Mouse (Mus musculus): ENCODE measurements around the gene Gpc5. TPM values are rescaled to one million over a fixed set of nuclear protein-coding genes. Genes with fewer than 3 reads are reported as not detected.
"Not testable (repeated sequence)": the region's sequence is repeated elsewhere in the genome, so short reads cannot be mapped to it uniquely, and the experiment has no call there.

Gpc5 gene
- polyA plus RNA-seq, 1 experiment from 2014 or later, result 0.09 TPM

DNA sequence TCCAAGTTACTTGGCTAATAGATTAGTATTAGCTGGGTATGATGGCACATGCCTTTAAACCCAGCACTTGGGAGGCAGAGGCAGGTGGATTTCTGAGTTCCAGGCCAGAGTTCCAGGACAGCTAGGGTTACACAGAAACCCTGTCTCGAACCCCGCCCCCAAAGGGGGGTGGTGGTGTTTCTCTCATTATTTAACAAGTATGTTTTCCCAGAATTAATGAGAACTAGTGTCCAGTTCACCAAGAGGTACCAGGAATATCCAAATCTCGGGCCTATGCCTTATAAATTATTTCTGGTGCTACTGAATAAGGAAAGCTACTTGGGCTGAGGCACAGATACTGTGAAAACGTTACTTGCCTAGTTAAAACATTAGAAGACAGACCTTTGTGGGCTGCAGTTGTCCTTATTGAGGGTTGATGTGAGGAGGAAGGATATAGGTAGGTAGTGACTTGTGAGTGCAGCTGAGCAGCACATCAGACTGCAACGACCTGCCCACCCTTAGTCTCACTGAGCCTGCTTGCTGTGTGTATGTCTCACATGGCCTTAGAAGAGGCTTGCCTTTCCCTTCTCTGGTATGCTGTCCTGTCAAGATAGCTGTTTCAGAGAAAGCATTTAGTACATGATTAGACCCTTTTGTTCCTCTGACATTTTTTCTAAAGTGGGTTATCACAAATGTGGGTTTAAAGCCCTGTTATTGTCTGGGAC is 43.0 kb upstream of the Gpc5 start:
- no peaks in the 10 kb centered on the region for H3K27me3 ChIP-seq (replicated peaks; ENCODE audit: control insufficient read depth, insufficient read depth, low read length)
- H3K4me3 ChIP-seq (ENCODE audit: low read depth, low read length), result no peak overlapping the region
- H3K9ac ChIP-seq (ENCODE audit: low read depth, low read length), result no peak overlapping the region
- no peak overlapping the region for H3K4me2 ChIP-seq (replicated peaks; ENCODE audit: low read depth)
- 33% methylated on average over 5 of the region's 5 CpGs for WGBS
- TF ChIP-seq CTCF (IDR thresholded peaks at IDR 0.05; ENCODE audit: low read depth), result no peak
- no peaks in the 10 kb centered on the region for H3K4me1 ChIP-seq (replicated peaks; ENCODE audit: control insufficient read depth, insufficient read depth, low read length)
- ATAC-seq, result no peak
- H3K27ac ChIP-seq (ENCODE audit: low read depth, low read length), result no peak overlapping the region
- H3K36me3 ChIP-seq (ENCODE audit: control insufficient read depth, insufficient read depth), result peaks cover 20% of the 10 kb centered on the region
- no peaks in the 10 kb centered on the region for H3K9me3 ChIP-seq (ENCODE audit: control insufficient read depth)

- Histone ChIP-seq H3K36me3 (ENCODE audit: control insufficient read depth, insufficient read depth) (peaks cover 17% of the 10 kb centered on the region), H3K9me3 (ENCODE audit: control insufficient read depth) (no peaks in the 10 kb centered on the region), H3K4me1 (replicated peaks; ENCODE audit: control insufficient read depth, insufficient read depth, low read length) (no peaks in the 10 kb centered on the region), H3K4me2 (replicated peaks; ENCODE audit: low read depth) (no peak overlapping the region), H3K4me3 (ENCODE audit: low read depth, low read length) (no peak overlapping the region), H3K9ac (ENCODE audit: low read depth, low read length) (no peak overlapping the region), H3K27me3 (replicated peaks; ENCODE audit: control insufficient read depth, insufficient read depth, low read length) (no peaks in the 10 kb centered on the region), H3K27ac (ENCODE audit: low read depth, low read length) (no peak overlapping the region)
- ATAC-seq, result no peak
- TF ChIP-seq CTCF (IDR thresholded peaks at IDR 0.05; ENCODE audit: low read depth), result no peak
These were observed 42.2 kb upstream of the Gpc5 start for GRCm38 (mm10) chr14:115049831-115050230.

DNA sequence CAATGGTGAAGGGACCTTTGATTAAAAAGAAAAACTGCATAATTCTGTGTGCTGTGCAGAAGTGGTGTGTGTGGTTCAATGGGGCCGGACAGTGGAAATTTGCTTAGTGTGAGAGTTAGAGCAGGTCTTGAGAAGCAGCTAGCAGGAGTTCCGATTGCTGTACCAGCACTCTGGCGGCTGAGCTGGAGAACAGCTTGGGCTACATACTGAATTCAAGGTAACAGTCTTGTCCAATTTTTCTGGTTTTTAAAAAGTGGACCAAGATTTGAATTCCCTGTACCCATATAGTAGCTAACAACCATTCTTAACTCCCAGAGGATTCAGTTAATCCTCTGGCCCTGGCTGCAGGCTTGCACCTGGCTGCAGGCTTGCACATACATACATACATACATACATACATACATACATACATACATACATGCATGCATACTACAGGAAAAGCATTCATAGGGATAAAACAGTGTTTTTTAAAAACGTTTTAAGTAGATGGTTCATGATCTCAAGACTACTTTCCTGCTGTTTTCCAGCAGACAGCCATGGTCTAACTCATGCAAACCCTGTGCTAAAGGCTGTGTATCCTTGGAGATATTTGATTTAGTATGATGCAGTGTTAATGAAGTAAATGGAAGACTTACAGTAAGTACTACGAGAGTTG is 40.8 kb upstream of the Gpc5 start:
- H3K9ac ChIP-seq (ENCODE audit: low read depth, low read length), result no peak overlapping the region
- WGBS, result 78% methylated on average over 5 of the region's 5 CpGs
- no peak for ATAC-seq
- no peaks in the 10 kb centered on the region for H3K9me3 ChIP-seq (ENCODE audit: control insufficient read depth)
- no peak for TF ChIP-seq CTCF (IDR thresholded peaks at IDR 0.05; ENCODE audit: low read depth)
- no peak overlapping the region for H3K4me3 ChIP-seq (ENCODE audit: low read depth, low read length)
- H3K4me2 ChIP-seq (replicated peaks; ENCODE audit: low read depth), result no peak overlapping the region
- H3K36me3 ChIP-seq (ENCODE audit: control insufficient read depth, insufficient read depth), result peaks cover 12% of the 10 kb centered on the region
- no peak overlapping the region for H3K27ac ChIP-seq (ENCODE audit: low read depth, low read length)
- H3K4me1 ChIP-seq (replicated peaks; ENCODE audit: control insufficient read depth, insufficient read depth, low read length), result no peaks in the 10 kb centered on the region
- H3K27me3 ChIP-seq (replicated peaks; ENCODE audit: control insufficient read depth, insufficient read depth, low read length), result no peaks in the 10 kb centered on the region

GRCm38 (mm10) chr14:115052371-115052770 is 39.6 kb upstream of the Gpc5 start:
- no peaks in the 10 kb centered on the region for H3K9me3 ChIP-seq (ENCODE audit: control insufficient read depth)
- no peaks in the 10 kb centered on the region for H3K4me1 ChIP-seq (replicated peaks; ENCODE audit: control insufficient read depth, insufficient read depth, low read length)
- no peak overlapping the region for H3K27ac ChIP-seq (ENCODE audit: low read depth, low read length)
- H3K4me2 ChIP-seq (replicated peaks; ENCODE audit: low read depth), result no peak overlapping the region
- no peak overlapping the region for H3K4me3 ChIP-seq (ENCODE audit: low read depth, low read length)
- H3K27me3 ChIP-seq (replicated peaks; ENCODE audit: control insufficient read depth, insufficient read depth, low read length), result no peaks in the 10 kb centered on the region
- H3K9ac ChIP-seq (ENCODE audit: low read depth, low read length), result no peak overlapping the region
- H3K36me3 ChIP-seq (ENCODE audit: control insufficient read depth, insufficient read depth), result peaks cover 4% of the 10 kb centered on the region
- no peak for ATAC-seq
- WGBS, result 81% methylated on average over 4 of the region's 4 CpGs
- no peak for TF ChIP-seq CTCF (IDR thresholded peaks at IDR 0.05; ENCODE audit: low read depth)

DNA sequence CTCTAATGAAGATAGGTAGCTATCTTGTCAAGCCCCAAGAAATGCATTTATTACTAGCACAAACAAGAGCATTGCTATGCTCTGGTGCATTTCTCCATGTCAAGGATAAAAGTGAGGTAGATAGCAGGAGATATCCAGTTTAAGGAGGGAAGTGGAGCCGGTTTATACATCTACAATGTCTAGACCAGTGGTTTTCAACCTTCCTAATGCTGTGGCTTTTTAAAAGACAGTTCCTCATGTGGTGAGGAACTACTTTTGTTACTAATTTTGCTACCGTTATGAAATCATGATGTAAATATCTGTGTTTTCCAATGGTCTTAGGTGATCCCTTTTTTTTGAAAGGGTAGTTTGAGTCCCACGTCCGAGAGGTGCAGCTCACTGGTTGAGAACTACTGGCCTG is 37.8 kb upstream of the Gpc5 start:
- no peak overlapping the region for H3K9ac ChIP-seq (ENCODE audit: low read depth, low read length)
- no peak for TF ChIP-seq CTCF (IDR thresholded peaks at IDR 0.05; ENCODE audit: low read depth)
- ATAC-seq, result no peak
- no peak overlapping the region for H3K4me3 ChIP-seq (ENCODE audit: low read depth, low read length)
- 86% methylated on average over 4 of the region's 4 CpGs for WGBS
- H3K9me3 ChIP-seq (ENCODE audit: control insufficient read depth), result no peaks in the 10 kb centered on the region
- H3K4me1 ChIP-seq (replicated peaks; ENCODE audit: control insufficient read depth, insufficient read depth, low read length), result no peaks in the 10 kb centered on the region
- H3K27me3 ChIP-seq (replicated peaks; ENCODE audit: control insufficient read depth, insufficient read depth, low read length), result no peaks in the 10 kb centered on the region
- no peak overlapping the region for H3K4me2 ChIP-seq (replicated peaks; ENCODE audit: low read depth)
- H3K27ac ChIP-seq (ENCODE audit: low read depth, low read length), result no peak overlapping the region
- H3K36me3 ChIP-seq (ENCODE audit: control insufficient read depth, insufficient read depth), result no peaks in the 10 kb centered on the region

DNA sequence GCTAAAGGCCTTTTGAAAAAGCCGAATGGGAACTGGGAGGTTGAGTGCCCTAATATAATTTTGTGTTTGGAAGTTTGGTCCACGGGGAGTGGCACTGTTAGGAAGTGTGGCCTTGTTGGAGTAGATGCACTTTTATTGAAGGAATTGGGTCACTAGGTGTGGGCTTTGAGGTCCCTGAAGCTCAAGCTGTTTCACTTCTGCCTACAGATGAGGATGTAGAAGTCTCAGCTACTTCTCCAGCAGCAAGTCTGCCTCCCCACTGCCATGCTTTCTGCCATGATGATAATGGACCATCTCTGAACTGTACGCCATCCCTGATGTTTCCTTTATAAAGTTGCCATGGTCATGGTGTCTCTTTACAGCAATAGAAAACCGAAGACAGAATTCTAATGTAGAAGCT is 34.5 kb upstream of the Gpc5 start:
- no peak for TF ChIP-seq CTCF (IDR thresholded peaks at IDR 0.05; ENCODE audit: low read depth)
- WGBS, result 83% methylated on average over 4 of the region's 4 CpGs

GRCm38 (mm10) chr14:115066164-115066563 is 25.9 kb upstream of the Gpc5 start:
- H3K27me3 ChIP-seq (replicated peaks; ENCODE audit: control insufficient read depth, insufficient read depth, low read length); H3K4me3 ChIP-seq (ENCODE audit: low read depth, low read length); H3K9ac ChIP-seq (ENCODE audit: low read depth, low read length); ATAC-seq; H3K27ac ChIP-seq (ENCODE audit: low read depth, low read length); H3K4me2 ChIP-seq (replicated peaks; ENCODE audit: low read depth); H3K9me3 ChIP-seq (ENCODE audit: control insufficient read depth); H3K36me3 ChIP-seq (ENCODE audit: control insufficient read depth, insufficient read depth); H3K4me1 ChIP-seq (replicated peaks; ENCODE audit: control insufficient read depth, insufficient read depth, low read length): not testable (repeated sequence)
- 57% methylated on average over 2 of the region's 2 CpGs for WGBS

More for the DNA sequence above, 34.5 kb upstream of the Gpc5 start:
- Histone ChIP-seq H3K4me2 (replicated peaks; ENCODE audit: low read depth) (no peak overlapping the region), H3K27ac (ENCODE audit: low read depth, low read length) (no peak overlapping the region), H3K9ac (ENCODE audit: low read depth, low read length) (no peak overlapping the region), H3K27me3 (replicated peaks; ENCODE audit: control insufficient read depth, insufficient read depth, low read length) (no peaks in the 10 kb centered on the region), H3K36me3 (ENCODE audit: control insufficient read depth, insufficient read depth) (no peaks in the 10 kb centered on the region), H3K4me1 (replicated peaks; ENCODE audit: control insufficient read depth, insufficient read depth, low read length) (no peaks in the 10 kb centered on the region), H3K4me3 (ENCODE audit: low read depth, low read length) (no peak overlapping the region), H3K9me3 (ENCODE audit: control insufficient read depth) (no peaks in the 10 kb centered on the region)
- no peak for ATAC-seq
